Mouse (Mus musculus): ENCODE data around the gene Mrps27. TPM values are rescaled to one million over a fixed set of nuclear protein-coding genes. Genes with fewer than 3 reads are reported as not detected.

Gene Mrps27
- total RNA-seq (2023): 10 to 100 TPM; 16.1 to 16.9 TPM

DNA sequence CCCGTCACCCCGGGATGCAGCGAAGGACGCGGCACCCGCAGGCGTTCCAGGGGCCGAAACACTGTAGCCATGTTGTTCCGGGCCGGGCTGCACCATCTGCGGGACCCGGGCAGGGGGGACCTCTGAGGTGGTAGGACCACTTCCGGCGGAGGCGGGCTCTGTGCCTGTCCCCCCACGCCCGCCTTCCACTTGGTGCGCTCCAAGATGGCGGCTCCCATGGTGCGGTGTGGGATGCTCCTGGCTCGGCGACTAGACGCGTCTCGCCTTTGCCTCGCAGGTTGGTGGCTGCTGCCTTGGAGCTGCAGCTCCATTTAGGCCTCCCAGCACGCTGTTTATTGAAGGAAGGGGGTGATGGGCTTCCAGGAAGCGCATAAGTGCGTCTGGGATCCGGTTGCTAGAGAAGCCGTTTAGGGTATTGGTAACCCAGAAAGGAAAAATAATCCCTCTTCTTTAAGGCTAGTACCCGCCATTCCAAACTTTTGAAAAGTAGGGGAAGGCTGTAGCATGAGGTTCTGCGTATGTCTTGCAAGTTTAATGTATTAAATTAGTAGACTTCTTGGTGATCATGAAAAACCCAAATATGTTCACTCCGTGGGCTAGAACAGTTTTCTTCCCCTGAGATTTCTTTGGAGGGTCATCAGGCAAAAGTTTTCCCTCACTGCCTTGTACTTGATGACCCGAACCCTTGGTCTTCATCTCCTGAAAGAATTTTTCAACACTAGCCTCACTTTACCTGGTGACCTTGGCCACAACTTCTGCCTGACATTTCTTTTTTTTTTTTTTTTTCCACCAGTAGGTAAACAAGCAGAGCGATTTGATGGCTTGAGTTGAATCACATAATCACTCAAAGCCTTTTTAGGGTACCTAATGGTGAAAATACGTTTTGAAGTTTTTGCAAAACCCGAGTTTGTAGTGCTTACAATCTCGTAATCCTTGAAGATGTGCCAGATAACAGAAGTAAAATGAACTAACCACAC, at the start of gene Mrps27, which contains the start of gene Ptcd2:
Gene Mrps27, plus strand, starts transcription at position 188 of the 977 bp plus-strand sequence.
Gene Ptcd2, minus strand, starts transcription at position 107 of the 977 bp plus-strand sequence.

Other genes with a start within 250 kb of the Mrps27 start
- under 1 TPM; 0.15 to 0.38 TPM for gene Zfp366, start 160.0 kb upstream of the Mrps27 start, total RNA-seq (2023)
- gene Ptcd2, start 81 bp upstream of the Mrps27 start, total RNA-seq (2023): 10 to 100 TPM; 38.6 to 42.2 TPM
- not detected for gene Map1b, start 171.8 kb downstream of the Mrps27 start, total RNA-seq (2023)